Mouse (Mus musculus): Measurements from ENCODE around the gene Plekha7. TPM values are rescaled to one million over a fixed set of nuclear protein-coding genes. Genes with fewer than 3 reads are reported as not detected.

Plekha7 gene
- polyA plus RNA-seq, 1 experiment from 2014 or later, result 13.8 TPM

GRCm38 (mm10) chr7:116168224-116168623 is 140.0 kb downstream of the Plekha7 start:
- Histone ChIP-seq H3K4me3 (no peak overlapping the region), H3K9ac (no peak overlapping the region), H3K4me2 (no peak overlapping the region), H3K4me1 (no peaks in the 10 kb centered on the region), H3K36me3 (no peaks in the 10 kb centered on the region), H3K27ac (no peak overlapping the region), H3K27me3 (no peaks in the 10 kb centered on the region), H3K9me3 (no peaks in the 10 kb centered on the region)
- 84% methylated on average over 7 of the region's 7 CpGs for WGBS
- no peak for ATAC-seq (ENCODE audit: insufficient number of reproducible peaks, low FRiP score, low TSS enrichment, low read depth)

- Histone ChIP-seq H3K4me2 (no peak overlapping the region), H3K27me3 (no peaks in the 10 kb centered on the region), H3K36me3 (no peaks in the 10 kb centered on the region), H3K4me3 (no peak overlapping the region), H3K27ac (no peak overlapping the region), H3K9me3 (no peaks in the 10 kb centered on the region), H3K9ac (no peak overlapping the region), H3K4me1 (peaks cover 2% of the 10 kb centered on the region; the same call in 1 of the 2 replicates)
- 85% methylated on average over 12 of the region's 12 CpGs for WGBS
- ATAC-seq (ENCODE audit: insufficient number of reproducible peaks, low FRiP score, low TSS enrichment, low read depth), result no peak
These were observed 143.9 kb downstream of the Plekha7 start for GRCm38 (mm10) chr7:116164232-116164631.

GRCm38 (mm10) chr7:116161544-116161943 is 146.6 kb downstream of the Plekha7 start:
- WGBS, result 15% methylated on average over 5 of the region's 5 CpGs
- peaks cover 6% of the 10 kb centered on the region; the same call in 1 of the 2 replicates for H3K4me1 ChIP-seq

GRCm38 (mm10) chr7:116156894-116157143 is 151.4 kb downstream of the Plekha7 start:
- Histone ChIP-seq H3K9me3 (no peaks in the 10 kb centered on the region), H3K36me3 (no peaks in the 10 kb centered on the region)
- no peak for ATAC-seq (ENCODE audit: insufficient number of reproducible peaks, low FRiP score, low TSS enrichment, low read depth)

More at GRCm38 (mm10) chr7:116161544-116161943, 146.6 kb downstream of the Plekha7 start:
- no peak overlapping the region for H3K4me3 ChIP-seq
- no peak overlapping the region for H3K4me2 ChIP-seq
- no peaks in the 10 kb centered on the region for H3K27me3 ChIP-seq
- no peak overlapping the region for H3K27ac ChIP-seq
- no peaks in the 10 kb centered on the region for H3K9me3 ChIP-seq
- H3K9ac ChIP-seq, result no peak overlapping the region
- H3K36me3 ChIP-seq, result no peaks in the 10 kb centered on the region
- ATAC-seq (ENCODE audit: insufficient number of reproducible peaks, low FRiP score, low TSS enrichment, low read depth), result 0 out of 2 replicates have a peak, but pooled peaks have one; percentile 22

GRCm38 (mm10) chr7:116156072-116156893 is 151.9 kb downstream of the Plekha7 start:
- ATAC-seq (ENCODE audit: insufficient number of reproducible peaks, low FRiP score, low TSS enrichment, low read depth), result no peak
- H3K27ac ChIP-seq, result no peak overlapping the region
- no peaks in the 10 kb centered on the region for H3K9me3 ChIP-seq
- H3K4me1 ChIP-seq, result 0 out of 2 replicates have a peak, but pooled peaks cover 8% of the 10 kb centered on the region
- no peaks in the 10 kb centered on the region for H3K27me3 ChIP-seq
- H3K36me3 ChIP-seq, result no peaks in the 10 kb centered on the region
- no peak overlapping the region for H3K4me3 ChIP-seq
- no peak overlapping the region for H3K9ac ChIP-seq
- H3K4me2 ChIP-seq, result peak overlapping the region; percentile 20; the same call in 1 of the 2 replicates
- WGBS, result 61% methylated on average over 17 of the region's 17 CpGs

More at GRCm38 (mm10) chr7:116156894-116157143, 151.4 kb downstream of the Plekha7 start:
- H3K27me3 ChIP-seq, result no peaks in the 10 kb centered on the region
- no peak overlapping the region for H3K4me3 ChIP-seq
- H3K4me1 ChIP-seq, result peaks cover 10% of the 10 kb centered on the region; the same call in 1 of the 2 replicates
- no peak overlapping the region for H3K9ac ChIP-seq
- H3K27ac ChIP-seq, result no peak overlapping the region
- peak overlapping the region; percentile 20; the same call in 1 of the 2 replicates for H3K4me2 ChIP-seq
- WGBS, result 70% methylated on average over 14 of the region's 14 CpGs

- H3K27me3 ChIP-seq, result no peaks in the 10 kb centered on the region
- no peak overlapping the region for H3K9ac ChIP-seq
- H3K9me3 ChIP-seq, result no peaks in the 10 kb centered on the region
- no peak overlapping the region for H3K4me3 ChIP-seq
- H3K4me2 ChIP-seq, result no peak overlapping the region
- no peak overlapping the region for H3K27ac ChIP-seq
- H3K36me3 ChIP-seq, result no peaks in the 10 kb centered on the region
- no peak for ATAC-seq (ENCODE audit: insufficient number of reproducible peaks, low FRiP score, low TSS enrichment, low read depth)
- H3K4me1 ChIP-seq, result 0 out of 2 replicates have a peak, but pooled peaks cover 8% of the 10 kb centered on the region
- 52% methylated on average over 2 of the region's 2 CpGs for WGBS
These were observed 154.3 kb downstream of the Plekha7 start for GRCm38 (mm10) chr7:116153781-116154368.

- no peaks in the 10 kb centered on the region for H3K9me3 ChIP-seq
- ATAC-seq (ENCODE audit: insufficient number of reproducible peaks, low FRiP score, low TSS enrichment, low read depth), result no peak
- H3K36me3 ChIP-seq, result no peaks in the 10 kb centered on the region
- no peak overlapping the region for H3K4me2 ChIP-seq
- H3K27me3 ChIP-seq, result no peaks in the 10 kb centered on the region
- no peak overlapping the region for H3K9ac ChIP-seq
- H3K27ac ChIP-seq, result no peak overlapping the region
- H3K4me3 ChIP-seq, result no peak overlapping the region
- WGBS, result 65% methylated on average over 4 of the region's 4 CpGs
- 0 out of 2 replicates have a peak, but pooled peaks cover 3% of the 10 kb centered on the region for H3K4me1 ChIP-seq
These were observed 158.6 kb downstream of the Plekha7 start for GRCm38 (mm10) chr7:116149568-116149967.

GRCm38 (mm10) chr7:116147114-116147513 is 161.1 kb downstream of the Plekha7 start:
- H3K9ac ChIP-seq, result no peak overlapping the region
- no peak overlapping the region for H3K4me2 ChIP-seq
- no peak for ATAC-seq (ENCODE audit: insufficient number of reproducible peaks, low FRiP score, low TSS enrichment, low read depth)
- H3K4me1 ChIP-seq, result no peaks in the 10 kb centered on the region
- no peaks in the 10 kb centered on the region for H3K9me3 ChIP-seq
- H3K36me3 ChIP-seq, result no peaks in the 10 kb centered on the region
- no peak overlapping the region for H3K27ac ChIP-seq
- no peak overlapping the region for H3K4me3 ChIP-seq
- no peaks in the 10 kb centered on the region for H3K27me3 ChIP-seq
- 77% methylated on average over 2 of the region's 2 CpGs for WGBS

GRCm38 (mm10) chr7:116145030-116145429 is 163.1 kb downstream of the Plekha7 start:
- ATAC-seq (ENCODE audit: insufficient number of reproducible peaks, low FRiP score, low TSS enrichment, low read depth), result no peak
- no peaks in the 10 kb centered on the region for H3K36me3 ChIP-seq
- no peak overlapping the region for H3K4me3 ChIP-seq
- H3K4me1 ChIP-seq, result 0 out of 2 replicates have a peak, but pooled peaks cover 2% of the 10 kb centered on the region
- H3K4me2 ChIP-seq, result no peak overlapping the region
- 93% methylated on average over 6 of the region's 6 CpGs for WGBS
- H3K27ac ChIP-seq, result no peak overlapping the region
- no peaks in the 10 kb centered on the region for H3K9me3 ChIP-seq
- no peak overlapping the region for H3K9ac ChIP-seq
- no peaks in the 10 kb centered on the region for H3K27me3 ChIP-seq

GRCm38 (mm10) chr7:116137671-116138070 is 170.5 kb downstream of the Plekha7 start:
- H3K9me3 ChIP-seq, result no peaks in the 10 kb centered on the region
- H3K4me3 ChIP-seq, result no peak overlapping the region
- no peak overlapping the region for H3K4me2 ChIP-seq
- ATAC-seq (ENCODE audit: insufficient number of reproducible peaks, low FRiP score, low TSS enrichment, low read depth), result no peak
- H3K4me1 ChIP-seq, result 0 out of 2 replicates have a peak, but pooled peaks cover 3% of the 10 kb centered on the region
- H3K27me3 ChIP-seq, result no peaks in the 10 kb centered on the region
- WGBS, result 73% methylated on average over 3 of the region's 3 CpGs
- H3K27ac ChIP-seq, result no peak overlapping the region
- H3K9ac ChIP-seq, result no peak overlapping the region
- H3K36me3 ChIP-seq, result no peaks in the 10 kb centered on the region

- WGBS, result 72% methylated on average over 12 of the region's 12 CpGs
- Histone ChIP-seq H3K27ac (no peak overlapping the region), H3K4me3 (no peak overlapping the region), H3K9ac (no peak overlapping the region), H3K27me3 (no peaks in the 10 kb centered on the region), H3K4me2 (no peak overlapping the region), H3K9me3 (no peaks in the 10 kb centered on the region), H3K4me1 (peaks cover 6% of the 10 kb centered on the region; the same call in 1 of the 2 replicates), H3K36me3 (no peaks in the 10 kb centered on the region)
- ATAC-seq (ENCODE audit: insufficient number of reproducible peaks, low FRiP score, low TSS enrichment, low read depth), result no peak
These were observed 171.0 kb downstream of the Plekha7 start for GRCm38 (mm10) chr7:116137149-116137548.
